Mouse (Mus musculus): ENCODE measurements around the gene Wipi1. TPM values are rescaled to one million over a fixed set of nuclear protein-coding genes. Genes with fewer than 3 reads are reported as not detected.

Gene Wipi1
- polyA plus RNA-seq, 1 experiment, result 6.7 TPM

DNA sequence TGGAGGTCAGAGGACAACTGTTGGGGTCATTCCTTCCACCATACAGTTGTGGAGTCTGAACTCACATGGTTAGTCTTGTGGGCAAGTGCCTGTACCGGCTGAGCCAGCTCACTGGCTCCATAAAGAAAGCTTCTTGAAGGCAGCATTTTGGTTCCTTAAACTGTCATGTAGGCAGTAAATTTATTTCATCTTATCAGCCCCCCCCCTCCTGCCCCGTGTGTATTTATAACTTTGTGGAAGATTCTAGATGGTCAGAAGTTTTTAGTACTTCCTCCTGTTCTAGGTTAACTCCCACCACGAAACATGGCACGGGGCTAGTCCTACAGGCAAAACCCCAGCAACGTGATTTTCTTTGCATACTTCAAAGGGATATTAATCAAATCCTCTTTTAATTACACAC is 86.9 kb downstream of the Wipi1 start:
- Histone ChIP-seq H3K4me3 (ENCODE audit: low read depth, low read length) (no peak overlapping the region), H3K36me3 (ENCODE audit: control insufficient read depth, insufficient read depth, low read length) (no peaks in the 10 kb centered on the region), H3K27ac (ENCODE audit: insufficient read depth, low read depth, low read length) (no peak overlapping the region), H3K27me3 (ENCODE audit: control insufficient read depth, insufficient read depth, low read length) (no peaks in the 10 kb centered on the region), H3K4me1 (ENCODE audit: control insufficient read depth, insufficient read depth, insufficient read length, low read length) (no peaks in the 10 kb centered on the region)
- 76% methylated on average over 5 of the region's 5 CpGs for WGBS
- TF ChIP-seq POLR2A (IDR thresholded peaks at IDR 0.05; ENCODE audit: low read depth, low read length) (no peak), CTCF (IDR thresholded peaks at IDR 0.05; ENCODE audit: extremely low read depth, insufficient read length, insufficient replicate concordance, low read depth, low read length) (no peak)

Other genes with a start within 250 kb of the Wipi1 start
- 38.5 and 60.3 TPM in 2 replicates for gene Gna13, start 249.1 kb downstream of the Wipi1 start, polyA plus RNA-seq (2012; rRNA removed)
- not detected in 2 replicates for gene 9930022D16Rik, start 198.1 kb downstream of the Wipi1 start, polyA plus RNA-seq (2012; rRNA removed)
- gene Amz2, start 186.0 kb downstream of the Wipi1 start, polyA plus RNA-seq (2012; rRNA removed), result 4.2 and 10.5 TPM in 2 replicates
- 3.1 and 4.2 TPM in 2 replicates for gene Arsg, start 138.6 kb downstream of the Wipi1 start, polyA plus RNA-seq (2012; rRNA removed)
- 4.2 and 7.8 TPM in 2 replicates for gene Slc16a6, start 138.4 kb downstream of the Wipi1 start, polyA plus RNA-seq (2012; rRNA removed)
- 22.8 and 40.8 TPM in 2 replicates for gene Prkar1a, start 37.4 kb upstream of the Wipi1 start, polyA plus RNA-seq (2012; rRNA removed)
- 12.1 and 25.3 TPM in 2 replicates for gene Fam20a, start 110.3 kb upstream of the Wipi1 start, polyA plus RNA-seq (2012; rRNA removed)
- not detected in 2 replicates for gene 1700012B07Rik, start 216.1 kb upstream of the Wipi1 start, polyA plus RNA-seq (2012; rRNA removed)